Mouse (Mus musculus) C2C12 (cell line): ENCODE results near the gene Gm37419. TPM values are rescaled to one million over a fixed set of nuclear protein-coding genes. Genes with fewer than 3 reads are reported as not detected.
A peak's percentile ranks its signal among the peaks of the same experiment; 100 is the strongest.

Experiments
- H3K27me3 ChIP-seq: one replicate; pipeline ENCODE4 v1.6.1; 2011; ENCODE audit not compliant: control insufficient read depth, insufficient read depth, insufficient read length
- H3K36me3 ChIP-seq: one replicate; pipeline ENCODE4 v1.6.1; 2011; ENCODE audit not compliant: control insufficient read depth, insufficient read depth
- H3K4me3 ChIP-seq: one replicate; pipeline ENCODE4 v1.5.1; 2011; ENCODE audit warnings: mild to moderate bottlenecking, control low read depth; ENCODE audit not compliant: poor library complexity, insufficient read depth, severe bottlenecking
- H3K79me2 ChIP-seq: one replicate; pipeline ENCODE4 v1.6.1; 2011; ENCODE audit not compliant: control insufficient read depth, insufficient read depth
- H3K79me3 ChIP-seq: one replicate; pipeline ENCODE4 v1.6.1; 2011; ENCODE audit warnings: low read depth, control low read depth
- H3ac ChIP-seq: one replicate; pipeline ENCODE3; 2011; ENCODE audit warnings: low read depth; ENCODE audit not compliant: control insufficient read depth, insufficient read length
- CEBPB ChIP-seq: IDR thresholded peaks from one replicate; pipeline ENCODE4 v1.6.1; 2011; ENCODE audit warnings: low read depth, mild to moderate bottlenecking, control low read depth, moderate library complexity
- CTCF ChIP-seq: IDR thresholded peaks from one replicate; pipeline ENCODE4 v1.5.1; 2011; ENCODE audit not compliant: control insufficient read depth, insufficient read depth, insufficient read length
- FOSL1 ChIP-seq: IDR thresholded peaks from one replicate; pipeline ENCODE4 v1.8.0; 2011; ENCODE audit warnings: mild to moderate bottlenecking, low read length; ENCODE audit not compliant: poor library complexity, insufficient read depth, severe bottlenecking
- MAX ChIP-seq: IDR thresholded peaks from one replicate; pipeline ENCODE4 v1.6.1; 2011; ENCODE audit warnings: mild to moderate bottlenecking, control low read depth
- MYOD1 ChIP-seq: IDR thresholded peaks from one replicate; pipeline ENCODE4 v1.6.1; 2011; ENCODE audit warnings: low read depth; ENCODE audit not compliant: control insufficient read depth, insufficient read length
- MYOG ChIP-seq: IDR thresholded peaks from one replicate; pipeline ENCODE4 v1.6.1; 2011; ENCODE audit not compliant: control insufficient read depth, insufficient read length; ENCODE audit errors: extremely low read depth
- USF1 ChIP-seq: IDR thresholded peaks from one replicate; pipeline ENCODE4 v1.6.1; 2011; ENCODE audit warnings: low read depth, mild to moderate bottlenecking, control low read depth, moderate library complexity
- long read RNA-seq, 2 experiments: library from polyadenylated mRNA; unstranded; transcript quantifications; one replicate each; pipeline ENCODE4 v2.0.0; 2019 to 2020
- polyA plus RNA-seq: library from polyadenylated mRNA; unstranded; fragments of >200 nt; fragmentation: generic; extraction: Trizol; gene quantifications from one replicate; pipeline ENCODE4 v1.2.1, GENCODE M21; 2012; ENCODE audit warnings: missing spikeins

The Gm37419 gene
- not detected for polyA plus RNA-seq
- long read RNA-seq, experiment 1: 0 reads
- long read RNA-seq, experiment 2: 0 reads

- H3ac ChIP-seq: peak within 1 kb of the TSS; percentile 81
- TF ChIP-seq CEBPB: peak; percentile 92
- TF ChIP-seq MYOD1: no peak
- peak; percentile 96 for TF ChIP-seq USF1
- H3K79me2 ChIP-seq: peaks cover 46% of the 10 kb centered on the region
- peak within 1 kb of the TSS; percentile 63 for H3K4me3 ChIP-seq
- H3K79me3 ChIP-seq: peaks cover 13% of the 10 kb centered on the region
- no peaks in the 10 kb centered on the region for H3K27me3 ChIP-seq
- H3K36me3 ChIP-seq: no peaks in the 10 kb centered on the region
These were observed at the start of gene Gm37419, which contains the start of gene Bcl6 for GRCm38 (mm10) chr16:23988466-23989208. TSS of gene Gm37419 (plus strand) at chr16:23988482. TSS of gene Bcl6 (minus strand) at chr16:23988852.

GRCm38 (mm10) chr16:23944801-23945200 is 43.5 kb upstream of the Gm37419 start:
- Histone ChIP-seq H3K36me3 (no peaks in the 10 kb centered on the region), H3K27me3 (no peaks in the 10 kb centered on the region)

GRCm38 (mm10) chr16:23947654-23948053 is 40.6 kb upstream of the Gm37419 start:
- H3ac ChIP-seq: no peak overlapping the region
- no peak overlapping the region for H3K4me3 ChIP-seq
- TF ChIP-seq CEBPB: no peak
- H3K79me2 ChIP-seq: no peaks in the 10 kb centered on the region
- no peaks in the 10 kb centered on the region for H3K79me3 ChIP-seq
- H3K27me3 ChIP-seq: no peaks in the 10 kb centered on the region
- H3K36me3 ChIP-seq: no peaks in the 10 kb centered on the region

More at GRCm38 (mm10) chr16:23944801-23945200, 43.5 kb upstream of the Gm37419 start:
- no peaks in the 10 kb centered on the region for H3K79me2 ChIP-seq
- TF ChIP-seq CTCF (no peak), CEBPB (no peak), MAX (no peak), USF1 (no peak)
- no peak overlapping the region for H3ac ChIP-seq
- H3K79me3 ChIP-seq: no peaks in the 10 kb centered on the region
- H3K4me3 ChIP-seq: no peak overlapping the region

DNA sequence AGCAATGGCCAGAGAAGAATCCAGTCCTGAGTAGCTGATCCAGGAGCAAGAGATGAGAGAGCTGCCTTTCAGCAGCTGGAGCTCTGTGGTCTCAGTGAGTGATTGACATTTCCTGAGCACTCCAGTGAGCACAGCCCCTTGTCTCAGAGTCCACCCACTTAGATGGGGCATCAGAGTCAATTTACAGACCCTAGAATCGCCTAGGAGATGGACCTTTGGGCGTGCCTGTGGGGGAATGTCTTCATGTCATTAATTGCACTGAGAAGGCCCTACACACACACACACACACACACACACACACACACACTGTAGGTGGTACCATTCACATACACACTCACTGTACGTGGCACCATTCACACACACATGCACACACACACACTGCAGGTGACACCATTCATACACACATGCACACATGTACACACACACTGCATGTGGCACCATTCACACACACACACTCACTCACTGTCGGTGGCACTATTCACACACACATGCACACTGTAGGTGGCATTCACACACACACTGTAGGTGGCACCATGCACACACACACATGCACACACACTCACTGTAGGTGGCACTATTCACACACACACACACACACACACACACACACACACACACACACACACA is 36.1 kb upstream of the Gm37419 start:
- H3K79me3 ChIP-seq: no peaks in the 10 kb centered on the region
- no peak overlapping the region for H3K4me3 ChIP-seq
- no peaks in the 10 kb centered on the region for H3K27me3 ChIP-seq
- H3ac ChIP-seq: no peak overlapping the region
- no peaks in the 10 kb centered on the region for H3K79me2 ChIP-seq
- TF ChIP-seq CEBPB (no peak), FOSL1 (no peak), MYOD1 (no peak), USF1 (no peak), MAX (no peak), MYOG (no peak), CTCF (no peak)
- H3K36me3 ChIP-seq: no peaks in the 10 kb centered on the region

DNA sequence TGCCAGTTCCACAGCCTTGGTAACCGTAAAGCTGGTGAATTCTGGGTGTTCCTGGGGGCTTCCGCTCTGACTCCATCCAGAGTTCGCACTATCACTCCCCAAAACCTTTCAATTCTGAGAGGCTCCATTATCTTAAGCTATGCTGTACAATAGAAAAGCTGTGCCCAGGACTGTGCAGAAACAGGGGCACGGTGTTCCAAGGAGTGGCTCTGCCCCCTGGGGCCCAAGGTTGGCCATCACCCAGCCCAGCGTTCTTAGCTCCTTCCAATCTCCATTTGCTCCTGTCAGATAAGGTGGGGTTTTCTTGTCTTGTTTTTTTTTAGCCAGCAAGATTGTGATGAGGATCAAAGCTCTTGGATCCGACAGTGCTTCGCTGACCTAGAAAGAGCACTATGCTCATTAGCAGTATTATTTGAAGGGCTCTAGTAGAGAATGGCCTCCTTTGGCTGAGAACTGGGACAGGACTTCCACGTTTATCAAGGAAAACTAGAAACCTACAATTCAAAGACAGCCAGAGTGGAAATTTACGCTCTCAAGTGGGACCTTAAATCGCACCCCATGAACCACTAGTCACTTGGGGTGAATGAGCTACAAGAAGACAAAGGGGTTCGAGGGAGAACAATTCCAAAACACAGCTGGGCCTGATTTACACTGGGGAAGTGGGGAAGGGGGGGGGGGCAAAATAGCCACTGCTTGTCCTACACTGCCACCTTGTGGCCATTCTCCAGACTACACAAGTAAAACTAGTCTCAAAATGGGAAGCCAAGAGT is 34.9 kb upstream of the Gm37419 start:
- no peaks in the 10 kb centered on the region for H3K79me2 ChIP-seq
- no peak for TF ChIP-seq MYOD1
- no peak for TF ChIP-seq FOSL1
- no peak for TF ChIP-seq USF1
- TF ChIP-seq CEBPB: no peak
- TF ChIP-seq MAX: no peak
- no peaks in the 10 kb centered on the region for H3K27me3 ChIP-seq
- H3K4me3 ChIP-seq: no peak overlapping the region
- no peak overlapping the region for H3ac ChIP-seq
- no peaks in the 10 kb centered on the region for H3K36me3 ChIP-seq
- H3K79me3 ChIP-seq: no peaks in the 10 kb centered on the region

DNA sequence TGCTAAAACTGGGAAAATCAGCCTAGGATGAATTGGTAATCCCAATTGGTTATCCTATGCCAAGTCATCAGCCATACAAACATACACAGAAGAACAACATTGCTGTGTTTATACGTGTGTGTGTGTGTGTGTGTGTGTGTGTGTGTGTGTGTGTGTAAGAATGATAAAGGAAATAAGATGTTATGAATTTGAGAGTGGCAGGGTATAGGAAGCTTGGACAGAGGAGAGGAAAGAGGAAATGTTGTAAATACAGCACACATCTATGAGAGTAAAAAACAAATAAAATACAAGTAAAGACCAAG is 34.4 kb upstream of the Gm37419 start:
- Histone ChIP-seq H3ac (no peak overlapping the region), H3K79me3 (no peaks in the 10 kb centered on the region), H3K36me3 (no peaks in the 10 kb centered on the region), H3K4me3 (no peak overlapping the region), H3K27me3 (no peaks in the 10 kb centered on the region), H3K79me2 (no peaks in the 10 kb centered on the region)
- TF ChIP-seq MAX: no peak
- TF ChIP-seq CTCF: no peak
- no peak for TF ChIP-seq MYOD1
- no peak for TF ChIP-seq CEBPB
- TF ChIP-seq MYOG: no peak
- no peak for TF ChIP-seq USF1
- TF ChIP-seq FOSL1: no peak
